Mouse (Mus musculus): ENCODE data around the gene Fiz1.
"Not testable (repeated sequence)": the region's sequence is repeated elsewhere in the genome, so short reads cannot be mapped to it uniquely, and the experiment has no call there.

Gene Fiz1

DNA sequence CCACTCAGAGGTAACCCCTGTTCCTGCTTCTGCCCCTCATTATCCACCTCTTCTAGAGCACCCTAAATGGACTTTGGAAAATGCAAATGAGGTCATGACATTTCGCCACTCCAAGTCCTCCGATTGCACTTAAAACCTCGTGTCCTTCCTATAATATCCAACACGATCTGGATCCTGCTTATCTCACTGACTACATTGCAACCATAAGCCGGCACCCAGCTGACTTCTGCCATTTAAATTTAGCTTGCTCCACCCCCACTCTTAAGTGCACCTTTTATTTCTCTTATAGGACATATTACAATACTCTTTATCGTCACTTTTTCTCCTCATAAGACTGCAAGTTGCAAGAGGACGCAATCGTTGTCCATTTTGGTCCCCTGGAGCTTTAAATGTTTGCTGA lies 23.0 kb upstream of the Fiz1 start:
- DNase-seq, result no peak

DNA sequence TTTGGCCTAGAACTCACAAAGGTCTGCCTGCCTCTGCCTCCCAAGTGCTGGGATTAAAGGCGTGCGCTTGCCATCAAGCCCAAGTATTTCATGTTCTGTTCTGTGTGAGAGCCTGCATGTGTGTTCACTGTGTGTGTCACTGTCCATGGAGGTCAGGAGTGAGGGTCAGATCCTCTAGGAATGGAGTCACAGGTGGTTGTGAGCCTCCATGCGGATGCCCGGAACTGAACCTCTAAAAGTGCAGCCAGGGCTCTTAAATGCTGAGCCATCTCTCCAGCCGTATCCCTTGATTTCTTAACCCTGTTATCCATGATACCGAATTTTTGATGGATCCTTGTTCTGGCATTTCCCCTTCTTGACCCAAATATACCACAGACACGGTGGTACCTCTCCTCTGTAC lies 22.5 kb upstream of the Fiz1 start:
- no peak for DNase-seq

GRCm38 (mm10) chr7:5036136-5036535 lies 21.6 kb upstream of the Fiz1 start:
- no peak for DNase-seq

- DNase-seq, result no peak
Measured at GRCm38 (mm10) chr7:5035628-5036027, 21.1 kb upstream of the Fiz1 start.

DNA sequence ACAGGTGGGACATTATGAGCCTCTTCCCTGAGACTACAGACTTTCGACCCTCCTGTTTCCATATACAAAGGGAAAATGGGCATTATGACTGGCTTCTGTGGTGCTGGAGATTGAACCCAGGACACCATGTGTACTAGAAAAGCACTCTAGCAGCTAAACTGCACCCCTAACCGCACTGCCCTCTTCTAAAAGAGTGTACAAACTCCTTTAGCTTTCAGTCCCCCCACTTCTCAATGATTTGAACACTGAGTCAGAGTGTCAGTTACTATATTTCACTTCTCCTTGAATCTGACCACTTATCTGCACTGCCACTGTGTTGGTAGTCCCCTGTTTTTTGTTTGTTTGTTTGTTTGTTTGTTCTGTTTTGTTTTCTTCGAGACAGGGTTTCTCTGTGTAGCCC lies 19.3 kb upstream of the Fiz1 start, which contains the start of gene 4632433K11Rik:
TSS of gene 4632433K11Rik (plus strand) at position 301 of the 400 bp plus-strand sequence.
- no peak for DNase-seq

- DNase-seq, result no peak
Measured at GRCm38 (mm10) chr7:5031496-5031895, 17.0 kb upstream of the Fiz1 start.

DNA sequence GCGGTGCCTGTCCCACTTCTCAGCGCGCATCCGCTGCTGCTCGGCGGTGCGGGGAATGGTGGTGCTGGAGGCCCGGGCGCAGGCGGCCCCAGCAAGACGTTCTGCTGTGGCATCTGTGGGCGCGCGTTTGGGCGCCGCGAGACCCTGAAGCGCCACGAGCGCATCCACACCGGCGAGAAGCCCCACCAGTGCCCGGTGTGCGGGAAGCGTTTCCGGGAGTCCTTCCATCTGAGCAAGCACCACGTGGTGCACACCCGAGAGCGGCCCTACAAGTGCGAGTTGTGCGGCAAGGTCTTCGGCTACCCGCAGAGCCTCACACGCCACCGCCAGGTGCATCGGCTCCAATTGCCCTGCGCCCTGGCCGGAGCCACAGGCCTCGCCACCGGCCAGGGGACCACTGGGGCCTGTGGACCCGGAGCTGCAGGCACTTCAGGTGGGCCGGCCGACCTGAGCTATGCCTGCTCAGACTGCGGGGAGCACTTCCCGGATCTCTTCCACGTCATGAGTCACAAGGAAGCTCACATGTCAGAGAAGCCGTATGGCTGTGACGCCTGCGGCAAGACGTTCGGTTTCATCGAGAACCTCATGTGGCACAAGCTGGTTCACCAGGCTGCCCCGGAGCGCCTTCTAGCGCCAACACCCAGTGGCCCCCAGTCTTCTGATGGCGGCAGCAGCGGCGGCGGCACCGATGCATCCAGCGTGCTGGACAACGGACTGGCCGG lies 16.2 kb upstream of the Fiz1 start:
- no peak for DNase-seq

DNA sequence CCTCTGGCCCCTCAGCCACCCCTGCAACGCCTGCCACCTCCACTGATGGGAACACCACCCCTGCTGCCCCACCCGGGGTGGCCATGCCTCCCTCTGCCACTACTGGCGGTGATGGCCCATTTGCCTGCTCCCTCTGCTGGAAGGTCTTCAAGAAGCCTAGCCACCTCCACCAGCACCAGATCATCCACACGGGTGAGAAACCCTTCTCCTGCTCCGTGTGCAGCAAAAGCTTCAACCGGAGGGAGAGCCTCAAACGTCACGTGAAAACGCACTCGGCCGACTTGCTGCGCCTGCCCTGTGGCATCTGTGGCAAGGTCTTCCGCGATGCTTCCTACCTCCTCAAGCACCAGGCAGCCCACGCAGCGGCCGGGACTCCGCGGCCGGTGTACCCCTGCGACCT lies 15.4 kb upstream of the Fiz1 start:
- no peak for DNase-seq

DNA sequence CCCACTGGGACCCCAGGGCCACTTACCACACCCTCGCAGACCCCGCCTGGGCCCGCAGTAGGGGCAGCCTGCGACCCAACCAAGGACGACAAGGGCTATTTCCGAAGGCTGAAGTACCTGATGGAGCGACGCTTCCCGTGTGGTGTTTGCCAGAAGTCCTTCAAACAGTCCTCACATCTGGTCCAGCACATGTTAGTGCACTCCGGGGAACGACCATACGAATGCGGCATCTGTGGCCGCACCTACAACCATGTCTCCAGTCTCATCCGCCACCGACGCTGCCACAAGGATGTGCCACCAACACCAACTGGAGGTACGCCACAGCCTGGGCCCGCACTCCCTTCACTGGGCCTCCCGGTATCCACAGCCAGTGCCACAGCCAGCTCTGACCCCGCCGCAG lies 15.0 kb upstream of the Fiz1 start:
- DNase-seq, result no peak

DNA sequence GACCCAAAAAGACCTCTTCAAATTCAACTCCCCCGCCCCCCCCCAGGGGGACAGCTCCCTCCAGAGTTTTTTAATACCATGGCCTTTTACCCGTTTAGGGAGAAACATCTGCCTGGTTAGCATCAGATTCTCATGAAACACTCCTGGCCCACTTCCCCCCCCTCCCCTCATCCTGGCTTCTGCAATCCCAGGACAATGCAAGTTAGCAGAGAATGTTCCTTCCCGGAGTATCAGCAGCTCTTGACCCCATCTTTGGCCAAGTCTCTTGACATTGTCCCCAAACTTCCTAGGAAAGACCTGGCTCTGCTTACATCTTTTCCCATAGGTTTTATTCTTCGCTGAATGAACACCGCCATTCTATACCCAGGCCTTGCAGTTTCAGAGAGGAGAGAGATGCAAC lies 6.7 kb upstream of the Fiz1 start:
- no peak for DNase-seq

DNA sequence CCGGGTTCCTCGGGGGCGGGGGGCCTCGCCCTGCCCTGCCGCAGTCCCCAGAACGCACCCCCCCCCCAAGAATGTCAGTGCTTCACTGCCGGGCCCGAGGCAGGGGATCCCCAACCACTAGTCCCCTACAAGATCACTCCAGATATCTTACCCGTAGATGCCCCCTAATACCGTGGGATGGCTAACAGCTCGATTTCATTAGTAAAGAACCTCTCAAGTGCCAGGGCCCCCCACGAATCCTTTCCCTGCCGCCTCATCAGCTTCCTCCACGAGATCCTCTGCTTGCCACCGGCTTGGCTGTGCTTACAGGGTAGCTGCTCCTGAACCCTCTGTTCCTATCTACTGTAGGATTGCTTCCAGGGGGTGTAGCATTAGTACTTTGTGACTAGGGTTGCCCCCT lies 6.2 kb upstream of the Fiz1 start:
- peak in 1 of 2 experiments; percentile 47 for DNase-seq

GRCm38 (mm10) chr7:5020000-5020681 lies 5.6 kb upstream of the Fiz1 start, which contains the start of the genes Zfp865 and Ccdc106:
Zfp865 (plus strand) TSS chr7:5020376.
Ccdc106 (plus strand) TSS chr7:5020553.
- peak; percentile 97 to 98 for DNase-seq

DNA sequence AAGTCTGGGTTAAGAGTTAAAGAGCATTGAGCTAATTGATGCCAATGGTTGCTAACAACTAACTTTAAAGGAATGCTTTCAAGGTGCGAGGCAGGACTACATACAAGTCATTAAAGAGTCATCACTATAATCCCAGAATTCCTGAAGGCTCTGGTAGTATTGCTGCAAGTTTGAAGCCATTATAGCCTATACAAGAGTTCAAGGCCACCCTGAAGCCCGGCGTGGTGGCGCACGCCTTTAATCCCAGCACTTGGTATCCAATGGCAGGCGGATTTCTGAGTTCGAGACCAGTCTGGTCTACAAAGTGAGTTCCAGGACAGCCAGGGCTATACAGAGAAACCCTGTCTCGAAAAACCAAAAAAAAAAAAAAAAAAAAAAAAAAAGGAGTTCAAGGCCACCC lies 5.1 kb upstream of the Fiz1 start:
- not testable (repeated sequence) for DNase-seq

GRCm38 (mm10) chr7:5017931-5018330 lies 3.4 kb upstream of the Fiz1 start:
- no peak for DNase-seq

- DNase-seq, result peak in 1 of 2 experiments; percentile 51
Measured at GRCm38 (mm10) chr7:5017352-5017751, 2.9 kb upstream of the Fiz1 start.

GRCm38 (mm10) chr7:5016920-5017319 lies 2.4 kb upstream of the Fiz1 start:
- DNase-seq, result no peak

GRCm38 (mm10) chr7:5016057-5016456 lies 1.6 kb upstream of the Fiz1 start:
- DNase-seq, result no peak

DNA sequence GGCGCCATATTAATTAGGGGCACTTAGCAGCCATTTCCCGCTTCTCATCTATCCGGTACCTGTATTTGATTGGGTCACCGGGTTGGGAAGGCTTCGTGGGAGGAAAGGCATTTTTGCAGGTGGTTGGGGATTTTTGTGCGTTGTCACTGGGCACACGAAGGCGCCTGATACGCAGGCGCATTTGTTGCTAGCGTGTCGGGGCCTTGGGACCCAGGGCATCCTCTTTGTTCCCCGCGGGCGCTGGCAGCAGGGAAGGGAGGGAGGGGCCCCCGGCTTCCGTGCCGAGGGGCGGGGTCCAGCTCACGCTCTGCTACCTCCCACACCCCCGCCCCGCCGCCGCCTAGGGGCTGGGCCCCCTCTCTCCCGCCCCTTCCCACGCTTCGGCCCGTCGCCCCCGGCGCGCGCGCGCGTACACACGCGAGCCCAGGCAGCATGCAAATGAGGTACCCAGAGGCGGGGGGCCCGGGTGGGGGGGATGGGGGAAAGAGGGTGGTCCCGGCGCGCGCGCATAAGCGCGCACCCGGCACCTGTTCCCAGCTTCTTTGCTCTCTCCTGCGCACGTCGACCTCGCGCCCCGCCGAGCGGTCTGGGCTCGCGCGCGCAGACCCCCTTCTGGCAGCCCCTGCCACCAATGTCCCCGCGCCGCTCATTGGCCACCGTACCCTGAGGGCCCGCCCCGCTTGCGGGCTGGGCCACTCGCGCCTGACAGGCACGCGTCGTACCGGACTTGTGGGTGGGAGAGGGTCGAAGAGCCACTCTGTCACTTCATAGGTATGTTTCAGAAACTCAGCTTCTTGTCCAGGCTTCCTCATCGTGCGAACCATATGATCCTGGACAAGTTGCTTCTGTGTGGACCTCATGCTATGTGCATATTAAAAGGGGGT lies 863 bp upstream of the Fiz1 start, which contains the start of gene Gm44973:
TSS of gene Gm44973 (plus strand) at position 379 of the 884 bp plus-strand sequence.
- DNase-seq, result peak; percentile 88 to 90

DNA sequence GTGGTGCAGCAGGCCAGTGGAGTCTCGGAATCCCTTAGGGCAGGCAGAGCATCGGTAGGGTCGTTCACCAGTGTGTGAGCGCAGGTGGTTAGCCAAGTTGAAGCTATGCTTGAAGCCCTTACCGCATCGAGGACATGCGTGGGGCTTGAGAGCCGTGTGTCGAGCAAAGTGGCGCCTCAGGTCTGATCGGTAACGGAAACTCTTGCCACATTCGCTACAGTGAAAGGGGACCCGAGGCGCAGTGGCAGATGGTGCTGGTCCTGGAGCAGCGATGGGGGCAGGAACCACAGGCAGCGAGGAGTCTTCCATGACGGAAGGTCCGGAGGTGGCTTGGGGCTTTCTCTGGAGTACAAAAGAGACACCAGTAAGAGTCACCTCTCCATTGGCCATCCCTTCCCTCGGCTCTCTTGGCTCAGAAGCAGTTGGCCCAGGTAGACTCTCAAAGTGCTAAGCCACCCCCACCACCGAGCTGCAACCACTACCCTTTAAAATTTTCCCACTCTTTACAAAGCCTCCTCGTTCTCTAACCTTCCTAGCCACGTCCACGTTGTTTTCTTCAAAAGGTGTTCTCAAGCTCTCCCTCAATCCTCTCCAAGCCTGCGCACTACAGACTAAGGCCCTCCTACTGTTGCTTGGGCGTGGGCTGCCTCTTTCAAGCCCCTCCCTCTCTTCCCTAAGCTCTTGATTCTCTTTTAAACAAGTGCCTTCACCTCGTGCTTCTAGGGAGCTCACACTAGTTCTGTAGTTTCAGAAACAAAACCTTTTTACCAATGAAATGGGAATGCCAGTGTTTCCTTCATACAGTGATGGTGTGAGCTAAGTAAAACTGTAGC lies 1.6 kb downstream of the Fiz1 start:
- no peak for DNase-seq

DNA sequence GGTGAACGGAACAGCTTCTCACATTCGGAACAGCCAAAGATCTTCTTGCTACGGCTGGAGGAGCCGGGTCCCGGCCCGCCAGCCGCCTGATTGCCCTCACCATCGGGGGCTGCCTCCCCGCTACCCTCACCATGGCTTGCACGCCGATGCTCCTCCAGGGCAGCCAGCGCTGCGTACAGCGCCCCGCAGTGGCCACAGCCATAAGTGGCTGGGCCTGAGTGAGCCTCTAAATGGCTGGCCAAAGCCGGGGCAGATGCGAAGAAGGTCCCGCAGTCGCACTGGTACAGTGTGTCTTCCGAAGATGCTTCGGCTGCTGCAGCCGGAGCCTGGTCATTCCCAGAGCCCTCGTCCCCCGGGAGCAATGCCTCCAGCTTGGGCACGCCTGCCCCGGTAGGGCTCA lies 6.3 kb downstream of the Fiz1 start:
- DNase-seq, result no peak

DNA sequence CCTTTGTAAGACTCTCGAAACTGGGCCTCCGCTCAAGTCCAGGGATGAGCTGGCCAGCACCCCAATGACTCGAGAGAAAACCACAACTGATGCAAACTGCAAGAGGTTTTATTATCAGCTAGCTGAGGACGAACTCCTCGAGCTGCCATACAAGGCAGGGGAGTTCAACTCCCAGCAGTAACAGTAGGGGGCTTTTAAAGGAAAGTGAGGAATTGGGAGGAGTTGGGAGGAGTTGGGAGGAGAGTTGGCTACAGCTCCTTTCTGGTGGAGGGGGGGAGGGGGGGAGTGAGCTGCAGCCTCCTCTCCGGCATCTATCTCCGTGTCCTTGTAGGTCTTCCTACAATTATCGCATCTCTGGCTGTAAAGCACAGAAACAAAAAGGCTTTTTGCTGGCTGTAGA lies 11.6 kb downstream of the Fiz1 start:
- DNase-seq, result not testable (repeated sequence)

- DNase-seq, result no peak
Measured at GRCm38 (mm10) chr7:4999876-5000275, 14.6 kb downstream of the Fiz1 start.

All from cerebellum, adult 18-20 months (tissue).